In the genomic region with DNA sequence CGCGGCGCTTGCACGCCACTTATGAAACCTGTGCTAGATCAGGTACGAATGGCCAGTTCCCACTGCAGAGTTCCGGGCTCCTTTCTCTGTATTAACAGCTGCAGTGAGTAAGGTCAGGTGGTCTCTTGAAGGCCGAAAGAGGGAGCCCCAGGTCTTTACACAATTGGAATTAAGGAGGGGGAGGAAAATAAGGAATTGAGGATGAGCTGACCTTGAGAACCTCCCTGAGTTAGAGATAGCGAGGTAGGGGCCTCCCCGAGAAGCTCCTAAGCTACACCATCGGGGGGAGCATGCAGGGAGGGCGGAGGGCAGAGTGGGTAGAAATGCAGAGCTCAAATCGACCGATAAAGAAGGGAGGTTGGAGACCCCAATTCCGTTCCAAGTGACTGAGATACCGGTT, we compare ENCODE assay signal across 8 mouse cellular contexts. TPM values are rescaled to one million over a fixed set of nuclear protein-coding genes. Genes with fewer than 3 reads are reported as not detected.
A peak's percentile ranks its signal among the peaks of the same experiment; 100 is the strongest.
DNase-seq lines count a peak whose midpoint lies in the region; ATAC-seq and TF ChIP-seq lines count a peak whose summit lies in the region.

No protein-coding gene starts in this region.

- peak; percentile 24 for ATAC-seq in heart, postnatal 0 days (ENCODE audit: insufficient read depth, low read depth)

- no peak for TF ChIP-seq POLR2A in lung, adult 2 months (IDR thresholded peaks at IDR 0.05; ENCODE audit: borderline replicate concordance, extremely low read depth, low read depth, low read length)
- TF ChIP-seq POLR2A in brain, embryonic 14.5 days (IDR thresholded peaks at IDR 0.05; ENCODE audit: borderline replicate concordance, extremely low read depth, insufficient read depth, insufficient read length, poor library complexity, severe bottlenecking), result no peak

- no peaks in the 10 kb centered on the region for H3K27me3 ChIP-seq in heart, postnatal 0 days (ENCODE audit: control insufficient read depth, insufficient read depth, low read length)
- H3K27me3 ChIP-seq in megakaryocyte, embryonic 14.5 days (replicated peaks), result peaks cover 3% of the 10 kb centered on the region

- TF ChIP-seq CTCF in lung, adult 2 months (IDR thresholded peaks at IDR 0.05; ENCODE audit: insufficient read depth, low read length), result no peak
- TF ChIP-seq CTCF in brain, embryonic 14.5 days (IDR thresholded peaks at IDR 0.05; ENCODE audit: borderline replicate concordance, extremely low read depth, insufficient read depth, insufficient read length), result no peak
- no peak for TF ChIP-seq CTCF in heart, postnatal 0 days (IDR thresholded peaks at IDR 0.05; ENCODE audit: low read depth)

- under 1% methylated on average over 15 of the region's 15 CpGs for WGBS in lung, adult 2 months
- WGBS in heart, postnatal 0 days, result under 1% methylated on average over 15 of the region's 15 CpGs

- H3K4me1 ChIP-seq in lung, adult 2 months (ENCODE audit: control insufficient read depth, insufficient read depth, low read length), result peaks cover 3% of the 10 kb centered on the region; the same call in 1 of the 2 replicates
- peaks cover 7% of the 10 kb centered on the region for H3K4me1 ChIP-seq in heart, postnatal 0 days (ENCODE audit: control insufficient read depth, insufficient read depth)
- H3K4me1 ChIP-seq in megakaryocyte, embryonic 14.5 days, result peaks cover 29% of the 10 kb centered on the region

- H3K36me3 ChIP-seq in heart, postnatal 0 days (replicated peaks; ENCODE audit: control insufficient read depth, insufficient read depth, low read length), result no peaks in the 10 kb centered on the region
- H3K36me3 ChIP-seq in megakaryocyte, embryonic 14.5 days (replicated peaks; ENCODE audit: low read length), result no peaks in the 10 kb centered on the region

- DNase-seq in lung, adult 2 months, result no peak
- no peak for DNase-seq in lung, postnatal 10 days
- peak; percentile 55 for DNase-seq in brain, embryonic 14.5 days (ENCODE audit: low read depth)
- no peak for DNase-seq in heart, postnatal 0 days (ENCODE audit: low spot score)
- no peak for DNase-seq in thymus, postnatal 14 days
- no peak for DNase-seq in layer of hippocampus, postnatal 10 days (ENCODE audit: low spot score in 2 of 2)
- DNase-seq in thymus, postnatal 25 days, result no peak

- H3K9ac ChIP-seq in heart, postnatal 0 days (replicated peaks; ENCODE audit: low read depth, low read length), result peak overlapping the region; percentile 76

- H3K9me3 ChIP-seq in heart, postnatal 0 days (replicated peaks; ENCODE audit: control insufficient read depth, low read length), result no peaks in the 10 kb centered on the region
- no peaks in the 10 kb centered on the region for H3K9me3 ChIP-seq in megakaryocyte, embryonic 14.5 days

- H3K27ac ChIP-seq in heart, postnatal 0 days (ENCODE audit: low read depth), result peak overlapping the region; percentile 94

- peak overlapping the region; percentile 100 for H3K4me3 ChIP-seq in lung, adult 2 months (replicated peaks; ENCODE audit: extremely low read depth, low read depth, low read length)
- H3K4me3 ChIP-seq in heart, postnatal 0 days (ENCODE audit: low read depth, low read length), result peak overlapping the region; percentile 91
- peak overlapping the region; percentile 97 for H3K4me3 ChIP-seq in megakaryocyte, embryonic 14.5 days (replicated peaks)

- H3K4me2 ChIP-seq in heart, postnatal 0 days (ENCODE audit: low read depth, low read length), result peak overlapping the region; percentile 96

- TF ChIP-seq EP300 in heart, postnatal 0 days (IDR thresholded peaks at IDR 0.05; ENCODE audit: low read depth), result no peak

RNA-seq across cellular contexts. Expression of gene Mgst3, which starts 0.4 kb away (rescaled TPM):
- 132 and 150 TPM in 2 replicates for polyA plus RNA-seq in lung, adult 2 months (2012; rRNA removed)
- 113 and 140 TPM in 2 replicates for polyA plus RNA-seq in brain, embryonic 14.5 days (2012; rRNA removed)
- 528 and 566 TPM in 2 replicates for total RNA-seq in heart, postnatal 0 days (2014; rRNA removed; ENCODE audit: low replicate concordance)
- 306 and 315 TPM in 2 replicates for polyA plus RNA-seq in heart, postnatal 0 days (2015; fragmentation: Nextera tagmentation; extraction: Ambion mirVana)
- 5.0 and 10.5 TPM in 2 replicates for polyA plus RNA-seq in megakaryocyte, embryonic 14.5 days (2012; ENCODE audit: insufficient read depth, low replicate concordance)
- 100 to 1,000 TPM; 127 to 141 TPM for total RNA-seq in layer of hippocampus, postnatal 10 days (2021)

RNA-seq across cellular contexts. Expression of gene Aldh9a1, which starts 43.5 kb away (rescaled TPM):
- 21.7 and 27.8 TPM in 2 replicates for polyA plus RNA-seq in lung, adult 2 months (2012; rRNA removed)
- polyA plus RNA-seq in brain, embryonic 14.5 days (2012; rRNA removed), result 22.8 and 28.5 TPM in 2 replicates
- 8.4 and 17.1 TPM in 2 replicates for total RNA-seq in heart, postnatal 0 days (2014; rRNA removed; ENCODE audit: low replicate concordance)
- polyA plus RNA-seq in heart, postnatal 0 days (2015; fragmentation: Nextera tagmentation; extraction: Ambion mirVana), result 44.7 and 46.0 TPM in 2 replicates
- 21.0 and 29.7 TPM in 2 replicates for polyA plus RNA-seq in megakaryocyte, embryonic 14.5 days (2012; ENCODE audit: insufficient read depth, low replicate concordance)
- 10 to 100 TPM; 24.5 to 27.8 TPM for total RNA-seq in layer of hippocampus, postnatal 10 days (2021)
